Mouse (Mus musculus): ENCODE results near the gene Arpc4.

- TF ChIP-seq CTCF (IDR thresholded peaks at IDR 0.05; ENCODE audit: control insufficient read depth, insufficient read depth, insufficient replicate concordance, low read depth, low read length) (no peak), POLR2A (IDR thresholded peaks at IDR 0.05; ENCODE audit: control insufficient read depth, low read depth, low read length) (no peak)
Observed at GRCm38 (mm10) chr6:113334216-113334615, 43.7 kb upstream of the Arpc4 start.
